Mouse (Mus musculus) neutrophil, adult 5-6 weeks (primary cell): ENCODE data around the gene Iqcf4. TPM values are rescaled to one million over a fixed set of nuclear protein-coding genes. Genes with fewer than 3 reads are reported as not detected.
"Not testable (repeated sequence)": the region's sequence is repeated elsewhere in the genome, so short reads cannot be mapped to it uniquely, and the experiment has no call there.

Source experiments
- ATAC-seq: fragments of 151-379, 151-347 bp; 2 replicates; pipeline ENCODE4 v1.8.0; 2017; ENCODE audit warnings: mild to moderate bottlenecking, moderate TSS enrichment; ENCODE audit not compliant: insufficient number of reproducible peaks, poor library complexity, low FRiP score, severe bottlenecking; ENCODE audit errors: extremely low read depth
- total RNA-seq: library from RNA; stranded (forward); fragments of 200-1000 nt; gene quantifications from 2 replicates; pipeline ENCODE4 v1.2.3, GENCODE M21; 2017

Gene Iqcf4
- not detected in 2 replicates for total RNA-seq

DNA sequence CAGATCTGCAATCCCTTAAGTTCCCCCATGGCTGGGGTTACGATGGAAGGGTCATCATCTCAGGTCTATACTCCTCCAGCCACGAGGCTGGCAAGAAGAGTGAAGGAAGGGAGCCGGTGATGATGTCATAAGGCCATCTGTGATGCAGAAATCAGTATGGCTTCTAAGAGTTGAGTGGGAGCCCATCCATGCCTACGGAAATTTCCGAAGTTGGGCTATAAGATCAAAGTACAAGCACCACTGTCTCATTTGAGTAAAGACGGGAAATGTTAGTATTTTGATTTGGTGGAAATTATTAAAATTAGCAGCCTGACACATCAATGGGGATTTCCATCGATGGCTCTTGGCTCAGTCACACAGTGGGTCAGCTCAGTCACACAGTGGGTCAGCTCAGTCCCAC, at the start of gene Iqcf4:
Gene Iqcf4 (minus strand): TSS at position 101 of the 400 bp plus-strand sequence.
- ATAC-seq = no peak

DNA sequence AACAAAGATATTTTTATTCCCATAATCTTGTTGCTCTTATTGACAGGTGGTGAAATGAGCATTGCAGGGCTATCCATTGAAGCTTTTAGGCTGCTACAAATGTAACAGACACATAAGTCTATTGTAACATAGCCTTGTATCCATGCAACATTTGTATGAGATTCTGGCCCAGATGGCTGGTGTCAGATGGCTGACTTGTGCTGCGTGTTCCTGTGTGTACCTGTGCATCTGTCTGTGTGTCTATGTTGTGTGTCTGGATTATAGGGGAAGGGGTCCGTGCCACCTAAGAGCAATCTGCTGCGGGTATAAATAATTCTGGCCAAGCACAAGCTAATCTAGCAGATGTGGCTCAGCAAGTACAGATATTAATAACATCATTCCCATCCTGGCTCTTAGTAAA, 46.7 kb upstream of the Iqcf4 start:
- no peak for ATAC-seq

DNA sequence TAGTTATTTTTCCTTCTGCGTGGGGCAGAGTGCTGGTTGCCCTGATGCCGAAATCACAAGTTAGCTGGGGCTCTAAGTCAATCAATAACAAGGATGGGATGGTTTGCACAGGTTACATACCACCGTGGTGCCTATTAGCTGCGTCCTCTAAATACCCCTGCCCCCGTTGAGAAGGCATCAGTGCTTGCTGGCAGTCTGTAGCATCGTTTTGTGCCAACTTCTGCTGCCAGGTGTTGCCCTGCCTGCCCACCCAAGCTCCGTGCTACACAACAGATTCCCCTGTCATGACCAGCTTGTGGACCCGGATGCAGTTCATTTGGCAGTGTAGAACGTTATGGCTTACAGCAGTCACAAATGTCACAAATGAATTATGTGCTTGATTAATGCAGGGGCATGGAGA, 45.5 kb upstream of the Iqcf4 start:
- no peak for ATAC-seq

DNA sequence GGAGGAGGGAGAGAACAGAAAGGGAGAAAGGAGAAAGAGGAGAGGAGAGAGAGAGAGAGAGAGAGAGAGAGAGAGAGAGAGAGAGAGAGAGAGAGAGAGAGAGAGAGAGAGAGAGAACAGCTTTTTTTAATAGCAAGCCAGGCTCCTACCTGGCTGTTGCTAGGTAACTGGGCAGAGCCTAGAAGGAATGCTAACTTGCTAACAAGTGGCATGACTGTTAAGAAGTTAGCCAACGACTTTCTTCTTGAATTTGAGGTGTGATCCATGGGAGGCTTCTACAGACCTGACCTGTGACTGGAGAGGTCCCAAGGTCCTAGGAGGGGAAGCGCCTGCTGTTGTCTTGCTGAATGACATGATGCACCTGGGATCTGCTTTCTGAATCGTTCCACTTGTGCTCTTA, 43.8 kb upstream of the Iqcf4 start:
- ATAC-seq = no peak

DNA sequence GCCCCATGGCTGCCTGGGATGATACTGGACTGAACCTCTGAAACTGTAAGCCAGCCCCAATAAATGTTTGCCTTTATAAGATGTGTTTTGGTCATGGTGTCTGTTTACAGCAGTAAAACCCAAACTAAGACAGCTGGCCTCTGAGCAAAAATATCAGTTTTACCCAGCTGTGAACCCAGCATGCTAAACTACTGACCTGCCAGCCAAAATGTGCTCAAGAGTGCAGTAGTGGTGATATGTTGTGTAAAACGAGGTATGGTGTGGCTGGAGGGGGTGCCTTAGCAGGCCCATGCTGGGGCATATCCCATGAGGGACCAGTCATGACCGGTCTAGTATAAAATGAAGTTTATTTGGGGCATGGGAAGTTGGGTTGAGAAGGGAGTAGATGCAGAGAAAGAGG, 43.2 kb upstream of the Iqcf4 start:
- no peak for ATAC-seq

DNA sequence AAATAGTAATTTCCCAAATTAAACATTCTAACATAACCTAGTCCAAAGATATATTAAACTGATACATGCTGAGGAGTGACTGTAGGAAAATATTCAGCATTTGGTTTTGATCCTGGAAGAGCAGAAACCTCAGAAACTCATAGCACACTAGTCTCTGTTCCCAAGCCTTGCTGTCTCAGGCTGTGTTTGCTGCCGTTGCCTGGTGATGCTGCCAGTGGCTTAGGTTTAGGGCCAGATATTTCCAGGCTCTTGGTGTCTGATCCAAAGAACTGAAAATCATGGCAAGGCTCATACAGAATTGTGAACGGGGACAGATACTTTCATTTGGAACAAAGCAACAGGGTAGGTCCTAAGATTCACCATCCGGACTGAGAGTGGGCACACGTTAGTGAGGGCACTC, 39.9 kb upstream of the Iqcf4 start:
- ATAC-seq = no peak

DNA sequence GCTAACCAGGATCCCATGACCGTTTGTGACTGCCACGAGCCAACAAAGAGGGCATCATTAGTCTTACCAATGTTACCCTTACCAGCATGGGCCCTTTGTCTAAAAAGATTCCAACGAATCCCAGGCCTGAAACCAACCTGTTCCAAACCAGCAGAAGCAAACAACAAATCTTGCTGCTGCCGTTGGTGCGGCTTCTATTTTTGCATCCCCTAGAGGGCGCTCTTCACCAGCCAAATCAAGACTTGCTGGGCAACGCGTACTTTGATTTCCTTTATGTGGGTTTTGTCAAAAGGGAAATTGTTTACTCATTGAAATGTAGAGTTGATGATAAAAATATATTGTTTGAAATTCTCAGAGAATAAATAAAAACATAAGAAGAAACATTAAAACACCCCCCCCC, 29.8 kb upstream of the Iqcf4 start:
- no peak for ATAC-seq

DNA sequence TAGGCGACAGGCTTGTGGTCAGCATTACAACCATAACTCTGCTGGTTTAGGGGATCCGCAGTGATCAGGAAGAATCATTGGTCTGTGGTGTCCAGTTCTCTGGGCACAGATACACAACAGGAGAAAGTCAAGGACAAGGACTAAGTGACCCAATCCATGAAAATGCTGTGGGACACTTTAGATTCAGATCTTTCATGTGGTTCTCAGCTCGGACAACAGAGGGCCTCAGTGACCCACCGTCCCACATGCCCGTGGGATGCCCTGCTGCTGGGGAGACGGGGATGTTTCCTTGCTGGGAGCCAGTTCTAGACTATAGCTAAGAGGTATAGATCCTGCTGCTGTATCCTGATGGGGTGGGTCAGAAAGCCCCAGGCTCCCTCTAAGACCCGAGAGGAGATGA, 27.7 kb upstream of the Iqcf4 start:
- no peak for ATAC-seq

DNA sequence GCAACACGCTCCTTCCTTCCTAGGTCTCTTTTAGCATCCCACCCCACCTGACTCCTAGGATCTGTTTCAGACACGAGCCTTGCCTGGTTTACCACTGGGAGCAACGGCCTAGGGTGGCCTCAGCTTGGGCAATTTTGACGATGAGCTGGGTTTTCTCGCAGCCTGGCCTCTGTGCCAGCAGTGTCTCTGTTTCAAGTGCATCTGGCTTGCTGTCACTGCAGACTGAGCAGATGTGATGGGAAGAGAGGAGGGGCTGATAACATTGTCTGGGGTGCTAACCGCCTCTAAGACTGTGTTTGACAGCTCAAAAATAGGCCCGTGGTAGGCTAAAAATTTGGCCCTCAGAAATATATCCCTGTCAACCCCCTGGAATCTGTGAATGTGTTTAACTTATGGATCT, 25.0 kb upstream of the Iqcf4 start:
- ATAC-seq = no peak

DNA sequence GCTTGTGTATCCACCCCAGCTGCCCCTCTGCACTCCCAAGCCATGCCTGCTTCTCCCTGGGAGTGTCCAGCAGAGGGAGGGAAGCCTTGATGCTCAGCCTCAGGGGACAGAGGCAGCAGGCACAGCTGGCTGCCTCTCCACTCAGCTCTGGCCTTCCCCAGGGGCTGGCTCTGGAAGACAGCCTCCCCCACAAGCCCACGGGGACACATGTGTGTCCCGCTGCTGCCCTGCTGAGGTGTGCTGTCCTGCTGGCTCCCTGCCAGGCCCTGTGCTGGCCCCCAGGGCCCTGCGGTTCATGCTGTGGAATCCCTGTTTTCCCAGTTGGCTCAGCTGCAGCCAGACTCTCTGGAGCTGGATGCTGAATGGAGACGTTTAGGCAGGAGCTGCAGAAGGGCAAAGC, 24.6 kb upstream of the Iqcf4 start:
- not testable (repeated sequence) for ATAC-seq

DNA sequence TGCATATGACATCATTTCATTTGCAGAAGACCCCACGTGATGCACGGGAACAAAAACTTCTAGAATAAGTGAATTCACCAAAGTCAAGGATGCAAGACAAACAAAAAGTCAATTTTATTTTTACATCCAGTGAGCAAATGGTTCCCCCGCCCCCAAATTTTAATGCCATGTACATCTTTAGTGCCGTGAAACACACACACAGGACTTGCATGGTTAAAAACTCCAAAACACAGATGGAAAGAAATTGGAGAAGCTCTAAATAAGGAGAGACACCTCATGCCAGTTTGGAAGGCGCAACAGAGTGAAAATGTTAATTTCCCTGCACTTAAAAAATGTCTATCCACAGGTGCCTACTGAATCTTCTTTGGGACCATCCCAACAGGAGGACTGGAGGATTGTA, 21.4 kb upstream of the Iqcf4 start:
- ATAC-seq = no peak

DNA sequence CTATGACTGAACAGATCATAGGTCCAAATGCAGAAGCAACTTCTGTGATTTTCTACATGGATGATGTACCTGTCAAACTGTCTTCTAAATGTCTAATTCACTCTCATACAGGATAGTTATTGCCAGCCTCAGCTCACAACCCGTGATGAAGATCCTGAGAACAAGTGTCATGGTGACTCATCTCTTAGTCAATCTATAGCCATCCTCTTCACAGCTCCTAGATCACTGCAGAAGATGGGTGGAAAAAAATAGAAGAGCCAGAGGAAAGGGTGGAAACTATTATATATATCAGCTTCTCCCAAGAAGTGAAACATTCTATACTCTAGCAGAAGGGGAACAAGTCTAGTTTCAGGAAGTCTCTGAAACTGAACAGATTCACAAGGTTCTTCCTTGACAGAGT, 11.8 kb upstream of the Iqcf4 start:
- no peak for ATAC-seq

DNA sequence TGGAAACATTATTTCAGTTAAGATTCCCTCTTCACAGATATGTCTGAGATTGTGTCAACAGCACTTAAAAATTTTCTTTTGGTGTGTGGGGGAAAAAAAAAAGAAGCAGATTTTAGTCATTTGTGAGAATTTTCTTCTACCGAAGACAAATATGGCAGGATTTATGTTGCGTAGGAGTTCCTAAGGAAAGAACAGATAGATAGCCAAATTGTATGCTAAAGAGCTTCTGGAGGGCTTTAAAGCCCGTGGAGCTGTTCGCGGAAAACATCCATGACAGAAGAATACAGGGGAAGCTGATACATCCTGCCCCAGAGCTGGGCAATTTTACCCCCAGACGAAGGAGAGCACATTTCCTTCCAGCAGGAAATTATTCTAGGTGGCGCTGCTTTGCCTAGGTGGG, 9.2 kb upstream of the Iqcf4 start:
- ATAC-seq = no peak

DNA sequence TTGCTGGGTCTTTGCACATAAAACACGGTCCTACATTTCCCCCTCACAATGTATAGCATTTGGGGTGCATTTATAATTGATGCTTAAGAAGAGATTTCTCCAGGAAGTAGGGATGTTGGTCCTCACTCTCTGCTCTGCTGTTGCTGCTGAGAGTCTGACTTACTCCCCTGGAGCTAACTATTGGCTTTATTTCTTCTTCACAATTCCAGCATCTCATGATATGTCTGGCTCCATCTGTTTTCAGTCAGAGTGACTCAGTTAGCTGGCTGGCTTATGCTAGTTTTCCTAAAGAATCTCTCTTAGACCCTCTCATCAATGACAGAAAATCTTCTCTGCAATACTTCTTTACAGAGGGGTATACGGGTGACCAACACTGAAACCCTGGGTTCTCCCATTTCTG, 5.3 kb upstream of the Iqcf4 start:
- no peak for ATAC-seq

DNA sequence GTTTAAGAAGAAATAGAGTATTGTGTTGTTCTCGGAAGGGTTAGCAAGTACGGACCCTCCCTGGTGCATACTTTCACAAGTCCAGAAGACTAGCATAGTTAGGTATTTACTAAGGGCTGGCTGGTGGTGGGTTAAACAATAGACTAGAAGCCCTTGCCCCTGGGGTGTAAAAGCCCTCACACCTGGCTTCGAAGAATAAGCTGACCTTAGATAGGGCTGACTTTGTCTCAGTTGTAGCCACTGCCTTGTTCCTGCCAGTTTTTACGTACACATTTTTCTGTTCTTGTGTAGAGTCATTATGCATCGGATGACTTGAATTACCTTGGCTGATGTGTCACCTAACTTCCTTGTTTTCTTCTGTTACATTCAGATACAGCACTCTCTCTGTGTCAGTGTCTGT, 2.6 kb upstream of the Iqcf4 start:
- no peak for ATAC-seq

DNA sequence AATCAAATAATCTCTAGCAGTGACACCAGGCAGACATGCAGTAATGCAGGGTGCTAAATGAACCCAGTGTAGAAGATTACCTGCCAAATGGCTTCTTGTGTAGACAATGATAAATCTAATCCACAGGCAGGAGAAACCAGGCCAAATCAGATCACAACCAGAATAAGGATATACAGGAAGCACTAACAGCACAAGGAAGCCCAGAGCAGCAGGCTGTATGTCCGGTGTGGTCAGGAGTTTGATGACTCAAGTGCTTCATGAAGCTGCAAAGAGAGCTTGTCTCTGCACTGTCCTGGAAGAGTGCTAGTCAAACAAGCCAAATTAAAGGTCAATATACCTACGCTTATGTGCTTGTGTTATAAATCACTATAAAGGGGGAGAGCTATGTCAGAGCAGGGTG, 1.4 kb upstream of the Iqcf4 start:
- no peak for ATAC-seq

DNA sequence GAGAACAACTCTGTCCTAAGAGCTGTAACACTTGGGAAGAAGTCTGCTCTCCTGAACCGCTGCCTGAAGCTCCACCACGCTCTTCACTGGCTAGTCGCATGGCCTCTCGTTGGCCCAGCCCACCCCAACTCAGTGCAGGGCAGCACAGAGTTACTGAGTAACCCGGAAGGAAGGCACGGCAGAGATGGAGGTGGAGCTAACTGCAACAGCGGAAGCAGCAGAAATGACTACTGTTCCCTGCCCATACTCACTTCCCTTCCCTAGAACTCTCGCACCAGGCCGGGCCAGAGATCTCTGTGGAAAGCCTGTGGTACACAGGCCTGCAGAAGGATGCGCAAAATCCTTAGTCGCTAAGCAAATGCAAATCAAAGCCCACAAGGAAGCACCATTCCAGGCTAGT, 4.4 kb downstream of the Iqcf4 start:
- ATAC-seq = no peak

DNA sequence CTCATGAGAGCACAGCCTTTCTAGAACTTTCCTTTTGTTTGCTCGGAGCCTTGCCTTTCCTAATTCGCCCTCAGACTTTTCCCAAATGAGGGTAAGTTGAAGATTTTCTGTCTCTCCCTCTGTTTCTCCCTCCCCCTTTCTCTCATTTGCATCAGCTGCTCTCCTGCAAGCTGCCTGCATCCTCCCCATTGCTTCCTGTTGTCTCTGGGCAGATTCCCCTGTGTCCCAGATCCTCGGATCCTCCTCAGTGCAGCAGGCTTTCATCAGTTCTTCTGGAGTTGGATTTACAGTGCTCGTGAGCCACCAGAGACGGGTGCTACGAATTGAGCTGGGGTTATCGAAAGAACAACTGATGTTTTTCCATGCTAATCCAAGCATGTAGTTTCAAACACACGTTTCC, 6.8 kb downstream of the Iqcf4 start:
- ATAC-seq = no peak

DNA sequence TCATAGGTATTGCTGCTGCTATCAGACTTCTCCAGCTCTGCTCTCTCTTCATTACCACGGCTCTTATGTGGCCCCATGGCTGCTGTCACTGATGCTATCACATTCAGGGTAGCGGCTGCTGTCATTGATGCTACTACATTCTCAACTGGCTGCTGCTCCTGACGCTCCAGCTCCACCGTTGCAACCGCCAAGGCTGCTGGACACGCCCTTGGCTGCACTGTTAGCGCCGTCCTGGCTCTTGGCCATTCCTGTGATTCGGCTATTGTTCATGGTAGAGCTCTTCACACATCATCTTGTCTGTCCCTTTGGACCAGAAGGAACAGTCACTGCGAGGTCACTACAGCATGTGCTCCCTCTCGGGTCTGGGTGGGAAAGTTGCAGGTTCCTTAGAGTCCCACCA, 8.5 kb downstream of the Iqcf4 start:
- no peak for ATAC-seq

DNA sequence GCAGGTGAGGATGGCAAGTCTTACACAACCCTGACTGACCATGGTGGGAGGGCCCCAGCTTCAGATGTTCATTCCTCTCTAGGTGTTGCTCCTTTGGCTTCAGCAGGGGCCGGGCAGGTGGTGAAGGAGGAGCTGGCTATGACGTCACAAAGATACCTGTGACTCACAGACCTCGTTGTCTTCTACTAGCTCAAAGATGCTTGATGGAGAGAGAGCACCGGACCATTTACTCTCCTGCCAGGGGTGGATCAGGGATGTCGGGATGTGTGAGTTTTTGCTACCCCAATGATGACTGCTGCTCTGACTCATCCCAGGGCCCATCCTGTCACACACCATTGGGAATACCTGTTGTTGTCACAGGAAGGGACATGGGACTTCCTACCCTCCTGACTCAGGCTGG, 9.3 kb downstream of the Iqcf4 start, which contains the start of gene Iqcf3:
Gene Iqcf3 (minus strand): TSS at position 101 of the 400 bp plus-strand sequence.
- ATAC-seq = no peak

DNA sequence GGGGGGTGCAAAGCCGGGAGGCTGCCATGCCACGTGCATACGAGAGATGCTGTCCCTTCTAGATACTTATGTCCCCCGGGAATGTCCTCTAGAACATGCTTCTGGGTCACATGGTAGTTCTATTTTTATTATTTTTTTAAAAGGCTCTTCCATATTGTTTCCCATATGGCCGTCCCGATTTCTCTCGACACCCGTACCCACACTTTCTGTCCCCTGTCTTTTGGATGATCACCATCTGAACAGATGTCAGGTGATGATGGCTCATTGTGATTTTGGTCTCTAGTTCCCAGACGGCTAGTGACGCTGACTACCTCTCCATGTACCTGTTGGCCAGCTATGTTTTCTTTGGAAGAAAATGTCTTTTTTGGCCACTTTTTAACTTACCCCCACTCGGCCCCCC, 35.8 kb downstream of the Iqcf4 start:
- no peak for ATAC-seq

DNA sequence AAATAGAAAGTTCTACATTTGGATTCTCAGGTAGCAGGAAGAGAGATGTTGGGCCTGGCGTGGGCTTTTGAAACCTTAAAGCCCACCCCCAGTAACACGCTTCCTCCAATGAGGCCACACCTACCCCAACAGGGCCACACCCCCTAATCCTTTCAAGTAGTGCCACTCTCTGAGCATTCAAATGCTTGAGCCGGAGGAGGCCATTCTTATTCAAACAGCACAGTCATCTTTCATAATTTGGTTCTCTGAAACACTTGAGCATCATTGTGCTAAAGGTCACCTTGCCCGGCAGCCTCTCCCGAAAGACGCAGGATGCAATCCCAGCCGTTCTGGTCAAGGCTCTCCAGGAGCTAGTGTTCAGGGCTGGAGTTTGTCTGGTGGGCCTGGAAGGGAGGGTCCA, 36.5 kb downstream of the Iqcf4 start:
- ATAC-seq = no peak
